Mouse (Mus musculus): ENCODE measurements around the gene Trim7. TPM values are rescaled to one million over a fixed set of nuclear protein-coding genes. Genes with fewer than 3 reads are reported as not detected.

Trim7 gene
- polyA plus RNA-seq, 1 experiment = 53.6 TPM

DNA sequence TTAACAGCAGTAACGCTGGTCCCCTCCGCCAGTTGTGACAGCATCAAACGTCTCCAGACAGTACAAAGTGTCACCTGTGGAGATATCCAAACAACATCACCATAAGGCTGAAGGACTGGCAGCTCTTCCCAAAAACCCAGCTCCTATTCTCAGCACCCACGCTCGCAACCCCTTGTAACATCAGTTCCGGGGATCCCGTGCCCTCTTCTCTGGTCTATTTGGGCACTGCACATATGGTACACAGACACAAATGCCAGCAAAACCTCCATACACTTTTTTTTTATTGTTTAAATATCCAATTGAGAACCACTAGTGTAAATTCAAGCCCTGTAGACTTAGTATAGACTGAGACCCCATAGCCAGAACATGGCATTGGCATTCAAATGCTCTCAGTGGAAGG, 30.7 kb upstream of the Trim7 start:
- H3K36me3 ChIP-seq (ENCODE audit: control insufficient read depth, insufficient read depth, low read length) = no peaks in the 10 kb centered on the region
- no peak overlapping the region for H3K4me3 ChIP-seq (ENCODE audit: extremely low read depth, insufficient read depth, insufficient read length)
- WGBS = 96% methylated on average over 7 of the region's 7 CpGs
- H3K27me3 ChIP-seq (ENCODE audit: control insufficient read depth, insufficient read depth, low read length) = no peaks in the 10 kb centered on the region
- H3K27ac ChIP-seq (ENCODE audit: insufficient read depth, low read length) = no peak overlapping the region
- H3K4me1 ChIP-seq (ENCODE audit: control insufficient read depth, insufficient read depth, insufficient read length) = no peaks in the 10 kb centered on the region
- TF ChIP-seq CTCF (IDR thresholded peaks at IDR 0.05; ENCODE audit: extremely low read depth, insufficient read depth, insufficient read length, insufficient replicate concordance) (no peak), POLR2A (IDR thresholded peaks at IDR 0.05; ENCODE audit: low read depth, low read length) (no peak)
- DNase-seq (ENCODE audit: low read depth in 1 of 2, low spot score in 2 of 2) = peak in 1 of 2 experiments; percentile 44

GRCm38 (mm10) chr11:48796290-48796689, 29.6 kb upstream of the Trim7 start:
- H3K27ac ChIP-seq (ENCODE audit: insufficient read depth, low read length) = no peak overlapping the region
- no peak overlapping the region for H3K4me3 ChIP-seq (ENCODE audit: extremely low read depth, insufficient read depth, insufficient read length)
- H3K4me1 ChIP-seq (ENCODE audit: control insufficient read depth, insufficient read depth, insufficient read length) = no peaks in the 10 kb centered on the region; the same call in 1 of the 2 replicates
- no peak for DNase-seq (ENCODE audit: low read depth in 1 of 2, low spot score in 2 of 2)
- no peak for TF ChIP-seq POLR2A (IDR thresholded peaks at IDR 0.05; ENCODE audit: low read depth, low read length)
- TF ChIP-seq CTCF (IDR thresholded peaks at IDR 0.05; ENCODE audit: extremely low read depth, insufficient read depth, insufficient read length, insufficient replicate concordance) = no peak
- WGBS = 90% methylated on average over 4 of the region's 4 CpGs
- H3K27me3 ChIP-seq (ENCODE audit: control insufficient read depth, insufficient read depth, low read length) = no peaks in the 10 kb centered on the region
- no peaks in the 10 kb centered on the region for H3K36me3 ChIP-seq (ENCODE audit: control insufficient read depth, insufficient read depth, low read length)

DNA sequence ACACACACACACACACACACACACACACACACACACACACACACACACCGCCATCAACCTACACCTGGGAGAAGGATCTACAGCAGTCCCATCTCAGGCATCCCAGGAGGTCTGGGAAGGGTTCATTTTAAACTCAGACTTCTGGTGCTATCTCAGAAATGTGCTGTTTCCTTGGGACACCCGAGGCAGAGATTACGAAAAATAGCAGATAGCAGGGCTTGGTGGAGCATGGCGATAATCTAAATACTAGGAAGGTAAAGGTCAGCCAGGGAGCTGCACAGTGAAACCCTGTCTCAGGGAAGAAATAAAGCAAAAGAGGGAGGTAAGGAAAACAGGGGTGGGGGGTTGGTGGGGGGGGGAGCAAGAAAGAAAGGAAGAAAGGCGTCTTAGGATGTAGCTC, 28.7 kb upstream of the Trim7 start:
- Histone ChIP-seq H3K4me1 (ENCODE audit: control insufficient read depth, insufficient read depth, insufficient read length) (peaks cover 3% of the 10 kb centered on the region), H3K4me3 (ENCODE audit: extremely low read depth, insufficient read depth, insufficient read length) (no peak overlapping the region), H3K27ac (ENCODE audit: insufficient read depth, low read length) (no peak overlapping the region), H3K27me3 (ENCODE audit: control insufficient read depth, insufficient read depth, low read length) (no peaks in the 10 kb centered on the region), H3K36me3 (ENCODE audit: control insufficient read depth, insufficient read depth, low read length) (peaks cover 6% of the 10 kb centered on the region; the same call in 1 of the 2 replicates)
- 85% methylated on average over 5 of the region's 5 CpGs for WGBS
- TF ChIP-seq POLR2A (IDR thresholded peaks at IDR 0.05; ENCODE audit: low read depth, low read length) (no peak), CTCF (IDR thresholded peaks at IDR 0.05; ENCODE audit: extremely low read depth, insufficient read depth, insufficient read length, insufficient replicate concordance) (no peak)
- no peak for DNase-seq (ENCODE audit: low read depth in 1 of 2, low spot score in 2 of 2)

DNA sequence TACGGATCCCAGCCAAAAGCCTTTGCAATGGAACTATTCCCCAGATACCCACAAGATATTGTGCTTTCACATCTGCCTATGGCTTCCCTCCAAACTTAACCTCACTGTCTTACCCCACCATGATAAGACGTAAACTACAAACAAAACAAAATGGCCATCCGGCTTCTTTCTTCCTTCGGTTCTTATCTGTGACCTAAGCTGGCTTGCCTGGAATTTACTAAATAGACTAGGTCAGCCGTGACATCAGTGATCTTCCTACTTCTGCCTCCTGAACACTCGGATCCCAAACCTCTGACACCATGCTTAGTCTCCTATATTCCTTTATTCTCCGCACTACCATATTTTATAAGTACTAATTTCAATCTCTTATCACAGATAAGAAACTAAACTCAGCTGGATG, 27.6 kb upstream of the Trim7 start:
- TF ChIP-seq POLR2A (IDR thresholded peaks at IDR 0.05; ENCODE audit: low read depth, low read length) = no peak
- TF ChIP-seq CTCF (IDR thresholded peaks at IDR 0.05; ENCODE audit: extremely low read depth, insufficient read depth, insufficient read length, insufficient replicate concordance) = no peak
- no peak overlapping the region for H3K27ac ChIP-seq (ENCODE audit: insufficient read depth, low read length)
- DNase-seq (ENCODE audit: low read depth in 1 of 2, low spot score in 2 of 2) = no peak
- H3K36me3 ChIP-seq (ENCODE audit: control insufficient read depth, insufficient read depth, low read length) = peaks cover 9% of the 10 kb centered on the region; the same call in 1 of the 2 replicates
- H3K4me3 ChIP-seq (ENCODE audit: extremely low read depth, insufficient read depth, insufficient read length) = no peak overlapping the region
- WGBS = 89% methylated on average over 7 of the region's 7 CpGs
- H3K27me3 ChIP-seq (ENCODE audit: control insufficient read depth, insufficient read depth, low read length) = no peaks in the 10 kb centered on the region
- peaks cover 3% of the 10 kb centered on the region for H3K4me1 ChIP-seq (ENCODE audit: control insufficient read depth, insufficient read depth, insufficient read length)

GRCm38 (mm10) chr11:48798984-48799920, 26.7 kb upstream of the Trim7 start:
- no peaks in the 10 kb centered on the region for H3K27me3 ChIP-seq (ENCODE audit: control insufficient read depth, insufficient read depth, low read length)
- WGBS = 3% methylated on average over 18 of the region's 18 CpGs
- peak overlapping the region; percentile 80 for H3K4me3 ChIP-seq (ENCODE audit: extremely low read depth, insufficient read depth, insufficient read length)
- peak overlapping the region; percentile 91 for H3K27ac ChIP-seq (ENCODE audit: insufficient read depth, low read length)
- peaks cover 17% of the 10 kb centered on the region for H3K36me3 ChIP-seq (ENCODE audit: control insufficient read depth, insufficient read depth, low read length)
- peaks cover 3% of the 10 kb centered on the region for H3K4me1 ChIP-seq (ENCODE audit: control insufficient read depth, insufficient read depth, insufficient read length)
- TF ChIP-seq POLR2A (IDR thresholded peaks at IDR 0.05; ENCODE audit: low read depth, low read length) (no peak), CTCF (IDR thresholded peaks at IDR 0.05; ENCODE audit: extremely low read depth, insufficient read depth, insufficient read length, insufficient replicate concordance) (no peak)
- no peak for DNase-seq (ENCODE audit: low read depth in 1 of 2, low spot score in 2 of 2)

- TF ChIP-seq POLR2A (IDR thresholded peaks at IDR 0.05; ENCODE audit: low read depth, low read length) = peak; percentile 71
- no peak for TF ChIP-seq CTCF (IDR thresholded peaks at IDR 0.05; ENCODE audit: extremely low read depth, insufficient read depth, insufficient read length, insufficient replicate concordance)
- WGBS = under 1% methylated on average over 47 of the region's 47 CpGs
Measured at GRCm38 (mm10) chr11:48799921-48800701, 25.8 kb upstream of the Trim7 start, which contains the start of gene Rack1. Gene Rack1 (plus strand): TSS chr11:48800332.

More at GRCm38 (mm10) chr11:48799921-48800701, 25.8 kb upstream of the Trim7 start, which contains the start of gene Rack1:
- H3K36me3 ChIP-seq (ENCODE audit: control insufficient read depth, insufficient read depth, low read length) = peaks cover 23% of the 10 kb centered on the region
- peak within 1 kb of the TSS; percentile 91 for H3K27ac ChIP-seq (ENCODE audit: insufficient read depth, low read length)
- peak; percentile 81 to 85 for DNase-seq (ENCODE audit: low read depth in 1 of 2, low spot score in 2 of 2)
- peaks cover 3% of the 10 kb centered on the region for H3K4me1 ChIP-seq (ENCODE audit: control insufficient read depth, insufficient read depth, insufficient read length)
- no peaks in the 10 kb centered on the region for H3K27me3 ChIP-seq (ENCODE audit: control insufficient read depth, insufficient read depth, low read length)
- H3K4me3 ChIP-seq (ENCODE audit: extremely low read depth, insufficient read depth, insufficient read length) = peak within 1 kb of the TSS; percentile 80
